Mouse (Mus musculus) T-helper 1 cell (primary cell): ENCODE measurements around the gene Vmn2r5.
"Not testable (repeated sequence)": the region's sequence is repeated elsewhere in the genome, so short reads cannot be mapped to it uniquely, and the experiment has no call there.

Experiments
- in situ Hi-C: fragments of 300-600 bp; cut with MboI, MseI; formaldehyde crosslinking; loops from one replicate; pipeline ENCODE4 v1.15.1; 2025; ENCODE audit warnings: high pct_unique_total_duplicates

Vmn2r5 gene

DNA sequence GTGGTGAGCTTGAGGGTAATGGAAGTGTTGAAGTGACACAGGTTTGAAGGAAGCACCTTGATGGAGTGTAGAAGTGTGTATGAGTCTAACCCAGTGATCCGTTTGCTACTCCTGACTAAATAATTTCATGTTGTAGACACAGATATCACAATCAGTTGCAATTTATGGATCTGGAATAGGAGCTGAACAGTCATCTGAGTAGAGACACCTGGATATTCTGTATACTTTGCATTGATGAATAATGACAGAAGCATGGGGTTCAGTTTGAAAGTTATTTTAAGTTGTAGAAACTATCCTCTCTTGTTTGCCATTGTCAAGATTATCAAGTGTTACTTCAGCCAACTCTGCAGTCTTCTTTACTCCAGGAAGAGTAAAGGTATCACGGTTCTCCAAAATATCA is at the start of gene Vmn2r5:
Gene Vmn2r5, minus strand, starts transcription at position 101 of the 400 bp plus-strand sequence.
- in situ Hi-C loops = not testable (repeated sequence)

DNA sequence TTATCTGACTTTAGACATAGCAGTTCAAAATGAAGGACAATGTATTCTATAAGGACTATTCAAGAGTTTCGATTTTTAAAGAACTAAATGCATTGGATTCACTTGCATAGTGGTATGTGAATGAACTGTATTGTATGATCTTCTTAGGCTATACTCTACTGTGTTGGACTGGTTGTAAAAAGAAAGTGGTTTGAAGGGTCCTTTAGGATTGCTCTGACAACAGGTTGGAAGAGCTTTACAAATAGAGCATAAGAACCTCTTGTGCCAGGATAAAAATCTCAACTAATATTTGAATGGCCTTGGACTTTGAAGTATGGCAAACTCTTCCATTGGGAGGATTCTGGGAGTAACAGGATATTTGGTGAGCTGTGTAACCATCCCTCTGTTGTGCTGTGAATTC is 13.9 kb upstream of the Vmn2r5 start:
- in situ Hi-C loops = not testable (repeated sequence)
